Comparison of ENCODE assay signal across 12 mouse cellular contexts in the genomic region with DNA sequence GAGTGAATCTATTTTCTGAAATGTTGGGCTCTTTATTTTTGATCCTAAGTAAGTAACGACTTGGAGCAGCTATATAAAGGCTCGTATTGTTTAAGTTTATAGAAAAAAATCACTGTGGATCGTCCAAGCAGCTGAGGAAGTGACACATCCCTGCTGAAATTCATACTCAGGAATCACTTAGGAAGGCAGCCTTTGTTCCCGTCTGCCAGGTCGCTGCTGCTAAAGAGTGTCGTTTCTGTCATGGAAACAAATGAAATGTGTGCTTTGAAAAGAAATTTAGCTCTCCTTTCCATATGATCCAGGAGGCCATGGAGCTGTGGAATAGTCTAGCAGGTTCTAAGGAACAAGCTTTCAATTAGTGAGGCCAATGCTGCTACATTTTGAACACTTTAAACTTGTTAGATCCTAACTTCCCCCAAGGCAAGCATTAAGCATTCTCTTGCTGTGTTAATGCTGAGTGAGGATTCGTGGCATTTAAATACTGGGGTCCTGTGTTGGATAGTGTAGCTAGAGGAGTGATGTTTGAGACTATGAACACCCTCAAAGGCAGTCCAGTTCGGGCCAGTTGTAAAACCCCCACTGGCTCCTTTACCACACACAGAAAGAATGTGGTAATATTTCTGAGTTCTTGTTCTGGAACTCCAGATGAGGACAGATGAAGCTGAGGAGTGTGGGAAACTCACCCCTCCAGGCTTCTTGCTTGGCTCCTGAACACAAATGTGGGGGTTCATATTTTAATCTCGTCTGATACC. TPM values are rescaled to one million over a fixed set of nuclear protein-coding genes. Genes with fewer than 3 reads are reported as not detected.
A peak's percentile ranks its signal among the peaks of the same experiment; 100 is the strongest.
DNase-seq lines count a peak whose midpoint lies in the region; ATAC-seq and TF ChIP-seq lines count a peak whose summit lies in the region.
"Had no signal": no experiment of that assay in that cellular context is flagged by ENCODE, and none has a peak within 500 bp of the region (broad histone marks: within the 10 kb centered on the region; RNA-seq: fewer than 3 reads in every experiment).

No protein-coding gene starts in this region.

- peak overlapping the region; percentile 72; the same call in 1 of the 2 replicates for H3K27ac ChIP-seq in lung, embryonic 14.5 days (ENCODE audit: low read depth)
- peak overlapping the region; percentile 55 for H3K27ac ChIP-seq in embryonic facial prominence, embryonic 14.5 days (replicated peaks; ENCODE audit: low read depth, low read length)
- peak overlapping the region; percentile 62 for H3K27ac ChIP-seq in limb, embryonic 12.5 days
- H3K27ac ChIP-seq in stomach, embryonic 16.5 days (ENCODE audit: low read length): peak overlapping the region; percentile 55; the same call in 1 of the 2 replicates

- H3K4me2 ChIP-seq in lung, embryonic 14.5 days: no peak overlapping the region
- no peak overlapping the region for H3K4me2 ChIP-seq in embryonic facial prominence, embryonic 14.5 days (ENCODE audit: low read depth, low read length)
- H3K4me2 ChIP-seq in limb, embryonic 12.5 days: no peak overlapping the region
- H3K4me2 ChIP-seq in stomach, embryonic 16.5 days (ENCODE audit: low read depth, low read length): no peak overlapping the region
- H3K4me2 ChIP-seq: liver, embryonic 11.5 days had no signal

- H3K27me3 ChIP-seq in lung, embryonic 14.5 days (ENCODE audit: insufficient read depth, low read length): no peaks in the 10 kb centered on the region
- H3K27me3 ChIP-seq in embryonic facial prominence, embryonic 14.5 days (replicated peaks; ENCODE audit: control insufficient read depth, insufficient read depth, low read length): no peaks in the 10 kb centered on the region
- H3K27me3 ChIP-seq in limb, embryonic 12.5 days: no peaks in the 10 kb centered on the region
- H3K27me3 ChIP-seq in stomach, embryonic 16.5 days (ENCODE audit: control insufficient read depth, insufficient read depth, low read length): no peaks in the 10 kb centered on the region

- H3K9me3 ChIP-seq in lung, embryonic 14.5 days (ENCODE audit: low read depth, low read length): no peaks in the 10 kb centered on the region
- H3K9me3 ChIP-seq in embryonic facial prominence, embryonic 14.5 days (ENCODE audit: control insufficient read depth, low read length): no peaks in the 10 kb centered on the region
- no peaks in the 10 kb centered on the region for H3K9me3 ChIP-seq in limb, embryonic 12.5 days
- H3K9me3 ChIP-seq in stomach, embryonic 16.5 days (replicated peaks; ENCODE audit: control insufficient read depth, low read length): no peaks in the 10 kb centered on the region

- no peak for ATAC-seq in lung, embryonic 14.5 days (ENCODE audit: insufficient read depth)
- peak; percentile 15; the same call in 1 of the 2 replicates for ATAC-seq in embryonic facial prominence, embryonic 14.5 days (ENCODE audit: low read depth)
- ATAC-seq in limb, embryonic 12.5 days (ENCODE audit: insufficient number of reproducible peaks, insufficient read depth, low FRiP score, low TSS enrichment, low read depth): no peak
- ATAC-seq in stomach, embryonic 16.5 days (ENCODE audit: insufficient read depth, low FRiP score): no peak

- 21% methylated on average over 9 of the region's 9 CpGs for WGBS in lung, embryonic 14.5 days
- 13% methylated on average over 9 of the region's 9 CpGs for WGBS in embryonic facial prominence, embryonic 14.5 days
- WGBS in limb, embryonic 12.5 days: 34% methylated on average over 9 of the region's 9 CpGs
- 23% methylated on average over 9 of the region's 9 CpGs for WGBS in stomach, embryonic 16.5 days

- H3K4me3 ChIP-seq in lung, embryonic 14.5 days (ENCODE audit: low read depth, low read length): no peak overlapping the region
- H3K4me3 ChIP-seq in embryonic facial prominence, embryonic 14.5 days (ENCODE audit: low read depth, low read length): no peak overlapping the region
- H3K4me3 ChIP-seq in limb, embryonic 12.5 days (replicated peaks): no peak overlapping the region
- H3K4me3 ChIP-seq in stomach, embryonic 16.5 days (replicated peaks; ENCODE audit: low read length): no peak overlapping the region

- no peaks in the 10 kb centered on the region for H3K4me1 ChIP-seq in lung, embryonic 14.5 days (ENCODE audit: insufficient read depth)
- 0 out of 2 replicates have a peak, but pooled peaks cover 6% of the 10 kb centered on the region for H3K4me1 ChIP-seq in embryonic facial prominence, embryonic 14.5 days (ENCODE audit: control insufficient read depth, insufficient read depth, low read length)
- H3K4me1 ChIP-seq in limb, embryonic 12.5 days (replicated peaks): peaks cover 15% of the 10 kb centered on the region
- H3K4me1 ChIP-seq in stomach, embryonic 16.5 days (ENCODE audit: control insufficient read depth, insufficient read depth, low read length): peaks cover 6% of the 10 kb centered on the region; the same call in 1 of the 2 replicates

- no peaks in the 10 kb centered on the region for H3K36me3 ChIP-seq in lung, embryonic 14.5 days (ENCODE audit: insufficient read depth)
- no peaks in the 10 kb centered on the region for H3K36me3 ChIP-seq in embryonic facial prominence, embryonic 14.5 days (ENCODE audit: control insufficient read depth, insufficient read depth, low read length)
- H3K36me3 ChIP-seq in limb, embryonic 12.5 days: no peaks in the 10 kb centered on the region
- H3K36me3 ChIP-seq in stomach, embryonic 16.5 days (ENCODE audit: control insufficient read depth, insufficient read depth, low read length): no peaks in the 10 kb centered on the region

- no peak for TF ChIP-seq CTCF in lung, embryonic 14.5 days (IDR thresholded peaks at IDR 0.05; ENCODE audit: low read depth)

- peak overlapping the region; percentile 25; the same call in 1 of the 2 replicates for H3K9ac ChIP-seq in lung, embryonic 14.5 days
- H3K9ac ChIP-seq in embryonic facial prominence, embryonic 14.5 days (ENCODE audit: low read depth, low read length): no peak overlapping the region
- no peak overlapping the region for H3K9ac ChIP-seq in limb, embryonic 12.5 days (replicated peaks)
- no peak overlapping the region for H3K9ac ChIP-seq in stomach, embryonic 16.5 days (ENCODE audit: low read length)

- DNase-seq in lung, embryonic 14.5 days: peak; percentile 39
- DNase-seq in lung, postnatal 25 days (ENCODE audit: low spot score): no peak
- DNase-seq in embryonic facial prominence, embryonic 14.5 days (ENCODE audit: low spot score): no peak
- no peak for DNase-seq in thymus, postnatal 4 days
- DNase-seq in adrenal gland, postnatal 10 days: no peak
- DNase-seq: cerebellum, adult 11 months; heart, postnatal 14 days; kidney, postnatal 4 days had no signal

RNA-seq across cellular contexts. Expression of a gene that starts 19.8 kb away (rescaled TPM):
- polyA plus RNA-seq in lung, embryonic 14.5 days (2014; fragmentation: Nextera tagmentation; extraction: Ambion mirVana): 6.8 and 7.0 TPM in 2 replicates
- 12.8 and 13.6 TPM in 2 replicates for polyA plus RNA-seq in embryonic facial prominence, embryonic 14.5 days (2014; fragmentation: Nextera tagmentation; extraction: Ambion mirVana)
- polyA plus RNA-seq in limb, embryonic 12.5 days (2016; fragmentation: Nextera tagmentation; extraction: Ambion mirVana): 2.1 and 3.5 TPM in 2 replicates
- polyA plus RNA-seq in stomach, embryonic 16.5 days (2015; fragmentation: Nextera tagmentation; extraction: Ambion mirVana): 2.2 and 2.8 TPM in 2 replicates
- total RNA-seq in adrenal gland, postnatal 10 days (2021): 10 to 100 TPM; 16.9 to 19.2 TPM

RNA-seq across cellular contexts. Expression of a gene that starts 46.6 kb away (rescaled TPM):
- 0.04 and 0.07 TPM in 2 replicates for polyA plus RNA-seq in lung, embryonic 14.5 days (2014; fragmentation: Nextera tagmentation; extraction: Ambion mirVana)
- 1.2 and 1.6 TPM in 2 replicates for polyA plus RNA-seq in embryonic facial prominence, embryonic 14.5 days (2014; fragmentation: Nextera tagmentation; extraction: Ambion mirVana)
- 0.99 and 1.2 TPM in 2 replicates for polyA plus RNA-seq in limb, embryonic 12.5 days (2016; fragmentation: Nextera tagmentation; extraction: Ambion mirVana)
- 0.03 TPM in 1 of 2 replicates, not detected in the other for polyA plus RNA-seq in stomach, embryonic 16.5 days (2015; fragmentation: Nextera tagmentation; extraction: Ambion mirVana)
- total RNA-seq in adrenal gland, postnatal 10 days (2021): not detected
- total RNA-seq: megakaryocyte-erythroid progenitor cell, adult 5-6 weeks had no signal
